Mouse (Mus musculus): ENCODE measurements around the gene Ppp2r5b.

Ppp2r5b gene

DNA sequence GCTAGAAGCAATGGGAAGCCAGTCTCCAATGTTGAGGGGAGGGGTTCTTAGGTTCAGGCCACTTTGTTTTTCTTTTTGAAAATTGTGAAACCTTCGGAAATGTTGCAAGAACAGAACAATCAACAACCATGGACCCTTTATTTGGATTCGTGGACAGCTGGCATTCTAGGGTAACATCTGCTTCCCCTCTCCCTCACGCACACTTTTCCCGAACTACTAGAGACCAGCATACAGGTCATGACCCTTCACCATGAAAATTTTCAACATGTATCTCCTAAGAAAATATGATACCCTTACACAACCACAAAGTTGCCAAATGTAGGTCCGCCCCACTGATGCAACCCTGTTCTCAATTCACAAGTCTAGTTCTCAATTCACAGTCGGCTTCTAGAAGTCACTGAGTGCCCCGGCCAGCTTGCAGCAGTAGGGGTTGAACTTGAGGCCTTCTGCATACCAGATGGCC lies 33.0 kb upstream of the Ppp2r5b start:
- DNase-seq (ENCODE audit: low read depth), result peak; percentile 91

GRCm38 (mm10) chr19:6268170-6268528 lies 32.5 kb upstream of the Ppp2r5b start:
- DNase-seq (ENCODE audit: low read depth), result peak; percentile 93

DNA sequence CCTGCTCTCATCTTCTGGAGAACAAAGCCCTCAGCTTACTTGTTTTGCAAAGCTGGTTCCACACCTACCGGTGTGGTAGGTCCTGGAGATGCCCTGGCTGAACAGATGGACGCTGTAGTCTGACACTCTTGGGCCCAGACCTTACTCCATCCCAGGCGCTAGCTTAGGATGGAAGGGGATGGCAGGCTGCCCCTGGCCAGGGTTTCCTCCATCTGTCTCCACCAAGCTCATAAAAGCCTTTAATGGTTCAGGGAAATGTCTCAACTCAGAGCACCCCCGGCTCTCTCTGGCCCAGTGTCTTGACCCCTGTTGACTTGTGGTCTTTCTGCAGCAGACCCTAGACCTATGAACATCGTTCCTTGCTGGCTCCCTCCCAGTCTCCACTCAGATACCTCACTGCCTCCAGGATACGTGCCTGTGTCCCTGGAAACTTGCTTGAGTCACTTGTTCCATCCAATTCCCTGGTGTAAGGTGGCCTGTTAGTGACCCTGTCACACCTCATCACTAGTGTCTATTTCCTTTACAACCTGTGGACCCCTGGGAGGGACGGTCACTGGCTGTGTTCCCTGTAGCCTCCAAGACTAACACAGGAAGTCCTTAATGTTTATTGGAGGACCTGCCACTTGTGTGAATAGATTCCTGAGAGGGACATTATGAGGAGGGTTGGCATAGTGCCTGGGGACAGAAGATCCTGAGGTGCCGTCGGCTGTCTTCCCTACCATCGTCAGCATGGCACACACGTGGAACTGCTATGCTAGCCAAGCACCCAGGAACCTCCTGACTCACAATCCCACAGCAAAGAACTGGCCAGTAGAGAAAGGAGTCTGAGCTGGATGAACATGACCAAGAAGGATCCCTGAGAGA lies 31.9 kb upstream of the Ppp2r5b start:
- no peak for DNase-seq (ENCODE audit: low read depth)

GRCm38 (mm10) chr19:6265727-6266182 lies 30.1 kb upstream of the Ppp2r5b start:
- no peak for DNase-seq (ENCODE audit: low read depth)

- DNase-seq (ENCODE audit: low read depth), result no peak
These were observed 29.3 kb upstream of the Ppp2r5b start for GRCm38 (mm10) chr19:6264945-6265344.

GRCm38 (mm10) chr19:6264200-6264599 lies 28.5 kb upstream of the Ppp2r5b start:
- no peak for DNase-seq (ENCODE audit: low read depth)

- DNase-seq (ENCODE audit: low read depth), result no peak
These were observed 27.3 kb upstream of the Ppp2r5b start for GRCm38 (mm10) chr19:6262839-6263433.

DNA sequence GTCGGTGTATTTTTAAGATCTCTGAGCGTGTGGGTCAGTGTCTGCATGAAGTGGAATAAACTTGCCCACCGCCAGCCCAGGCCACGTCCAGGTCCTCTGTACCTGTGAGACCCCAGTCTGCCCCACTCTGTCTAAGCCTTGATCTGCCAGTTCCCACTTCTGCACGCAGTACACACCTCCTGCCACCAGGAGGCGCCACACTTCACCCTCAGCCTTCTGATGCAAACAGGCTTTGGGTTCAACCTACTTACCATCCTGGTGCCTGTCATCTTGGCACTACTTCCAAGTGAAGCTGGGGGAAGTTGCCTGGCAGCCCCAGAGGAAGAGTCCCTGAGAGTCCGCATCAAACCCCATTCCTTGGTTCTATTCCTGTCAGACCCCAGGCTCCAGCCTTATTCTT lies 26.6 kb upstream of the Ppp2r5b start:
- peak; percentile 76 for DNase-seq (ENCODE audit: low read depth)

GRCm38 (mm10) chr19:6261379-6261778 lies 25.7 kb upstream of the Ppp2r5b start:
- DNase-seq (ENCODE audit: low read depth), result no peak

- no peak for DNase-seq (ENCODE audit: low read depth)
These were observed 25.3 kb upstream of the Ppp2r5b start for GRCm38 (mm10) chr19:6260946-6261345.

DNA sequence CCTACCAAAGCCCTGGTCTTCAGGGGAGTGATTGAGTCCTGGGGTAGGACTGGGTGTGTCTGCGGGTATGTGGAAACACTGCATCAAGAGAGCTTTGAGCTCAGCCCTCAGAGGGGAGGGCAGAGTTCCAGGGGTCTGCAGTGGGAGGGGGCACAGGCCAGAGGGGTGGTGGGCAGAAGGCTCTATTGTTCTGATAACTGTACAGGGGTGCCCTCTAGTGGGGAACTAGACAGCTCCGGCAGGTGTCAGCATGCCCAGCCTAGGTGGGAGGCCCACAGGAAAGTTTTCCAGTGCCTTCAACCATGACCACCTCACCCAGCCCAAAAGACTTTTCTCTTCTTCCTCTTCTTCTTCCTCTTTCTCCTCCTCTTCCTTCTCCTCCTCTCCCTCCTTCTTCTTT lies 24.8 kb upstream of the Ppp2r5b start:
- peak; percentile 38 for DNase-seq (ENCODE audit: low read depth)

DNA sequence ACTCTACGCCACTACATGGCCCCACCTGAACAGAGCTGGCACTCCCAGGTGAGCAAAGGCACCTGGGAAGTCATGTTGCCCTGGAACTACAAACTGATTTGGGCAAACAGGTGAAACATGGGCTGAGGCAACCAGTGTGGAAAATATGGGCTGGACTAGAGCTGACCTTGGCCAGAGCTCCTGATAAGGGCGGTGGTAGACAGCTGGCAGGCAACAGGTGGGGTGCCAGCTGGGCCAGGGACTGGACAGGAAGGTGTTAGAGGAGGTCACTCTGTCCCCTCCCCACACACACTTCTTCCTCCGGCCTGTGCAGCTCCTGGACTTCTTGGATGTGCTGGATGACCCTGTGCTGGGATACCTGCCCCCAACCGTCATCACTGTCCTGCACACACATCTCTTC lies 17.3 kb upstream of the Ppp2r5b start:
- no peak for DNase-seq (ENCODE audit: low read depth)

DNA sequence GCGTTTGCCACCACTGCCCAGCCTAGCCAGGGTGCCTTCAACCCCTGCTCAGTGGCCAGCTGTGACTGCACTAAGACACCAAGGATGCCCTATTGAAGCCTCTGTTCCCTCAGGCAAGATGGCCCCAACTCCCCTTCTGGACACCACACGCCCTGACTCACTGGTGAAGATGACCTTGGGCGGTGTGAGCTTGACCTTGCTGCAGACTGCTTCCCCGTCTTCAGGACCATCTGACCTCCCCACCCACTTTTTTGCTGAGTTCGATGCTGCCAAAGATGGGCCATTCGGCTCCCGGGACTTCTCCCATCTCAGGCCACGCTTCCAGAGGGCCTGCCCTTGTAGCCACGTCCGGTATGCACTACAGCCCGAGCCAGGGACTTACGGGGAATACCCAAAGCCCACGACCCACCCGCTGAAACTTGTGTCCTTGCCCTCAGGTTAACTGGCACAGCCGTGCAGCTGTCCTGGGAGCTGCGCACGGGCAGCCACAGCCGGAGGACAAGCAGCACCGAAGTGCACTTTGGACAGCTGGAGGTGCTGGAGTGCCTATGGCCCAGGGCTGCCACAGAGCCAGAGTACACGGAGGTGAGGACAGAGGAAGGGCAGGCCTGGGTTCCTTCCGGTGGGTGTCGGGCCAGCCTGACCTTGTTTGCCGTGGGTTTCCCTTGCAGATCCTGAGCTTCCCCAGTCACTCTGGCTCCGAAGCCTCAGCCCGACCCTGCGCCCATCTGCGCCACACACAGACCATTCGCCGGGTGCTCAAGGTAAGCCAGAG lies 12.0 kb upstream of the Ppp2r5b start:
- no peak for DNase-seq (ENCODE audit: low read depth)

- no peak for DNase-seq (ENCODE audit: low read depth)
These were observed 10.1 kb upstream of the Ppp2r5b start for GRCm38 (mm10) chr19:6245806-6246205.

DNA sequence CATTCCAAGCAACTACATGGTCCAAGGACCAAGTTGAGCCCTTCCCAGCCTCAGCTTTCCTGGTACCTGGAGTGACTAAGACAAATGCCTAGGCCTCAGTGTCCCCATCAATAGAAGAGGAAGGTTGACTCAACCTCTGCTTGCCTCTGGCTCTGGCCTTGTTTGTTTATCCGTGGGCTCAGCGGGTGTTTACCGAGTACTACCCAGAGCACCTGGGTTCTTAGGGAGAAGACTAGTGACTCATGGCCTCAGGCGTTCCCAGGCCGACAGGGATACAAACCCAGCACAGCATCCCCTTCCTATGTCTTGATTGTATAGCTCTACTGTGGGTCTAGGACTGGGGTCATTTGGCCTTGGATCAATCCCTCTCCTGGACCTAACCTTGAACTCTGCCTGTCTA lies 7.6 kb upstream of the Ppp2r5b start:
- no peak for DNase-seq (ENCODE audit: low read depth)

DNA sequence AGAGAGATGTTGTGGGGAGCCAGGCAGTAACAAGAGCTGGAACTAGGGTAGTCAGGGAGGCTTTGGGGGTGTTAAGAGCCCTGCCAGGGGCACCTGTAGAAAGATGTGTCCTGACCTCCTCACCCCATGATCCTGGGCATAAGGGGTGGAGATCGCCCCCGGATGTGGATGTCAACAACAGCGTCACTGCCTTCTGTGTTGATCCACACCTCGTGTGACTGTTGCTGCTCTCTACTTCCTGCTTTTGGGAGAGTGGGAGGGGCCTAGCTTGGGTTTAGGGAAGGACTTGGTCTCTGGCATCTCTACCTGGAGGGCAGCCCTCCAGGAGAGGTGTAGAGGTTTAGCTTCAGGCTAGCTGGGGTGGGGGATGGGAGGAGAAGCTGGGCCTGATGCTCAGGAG lies 6.6 kb upstream of the Ppp2r5b start:
- peak; percentile 89 for DNase-seq (ENCODE audit: low read depth)

DNA sequence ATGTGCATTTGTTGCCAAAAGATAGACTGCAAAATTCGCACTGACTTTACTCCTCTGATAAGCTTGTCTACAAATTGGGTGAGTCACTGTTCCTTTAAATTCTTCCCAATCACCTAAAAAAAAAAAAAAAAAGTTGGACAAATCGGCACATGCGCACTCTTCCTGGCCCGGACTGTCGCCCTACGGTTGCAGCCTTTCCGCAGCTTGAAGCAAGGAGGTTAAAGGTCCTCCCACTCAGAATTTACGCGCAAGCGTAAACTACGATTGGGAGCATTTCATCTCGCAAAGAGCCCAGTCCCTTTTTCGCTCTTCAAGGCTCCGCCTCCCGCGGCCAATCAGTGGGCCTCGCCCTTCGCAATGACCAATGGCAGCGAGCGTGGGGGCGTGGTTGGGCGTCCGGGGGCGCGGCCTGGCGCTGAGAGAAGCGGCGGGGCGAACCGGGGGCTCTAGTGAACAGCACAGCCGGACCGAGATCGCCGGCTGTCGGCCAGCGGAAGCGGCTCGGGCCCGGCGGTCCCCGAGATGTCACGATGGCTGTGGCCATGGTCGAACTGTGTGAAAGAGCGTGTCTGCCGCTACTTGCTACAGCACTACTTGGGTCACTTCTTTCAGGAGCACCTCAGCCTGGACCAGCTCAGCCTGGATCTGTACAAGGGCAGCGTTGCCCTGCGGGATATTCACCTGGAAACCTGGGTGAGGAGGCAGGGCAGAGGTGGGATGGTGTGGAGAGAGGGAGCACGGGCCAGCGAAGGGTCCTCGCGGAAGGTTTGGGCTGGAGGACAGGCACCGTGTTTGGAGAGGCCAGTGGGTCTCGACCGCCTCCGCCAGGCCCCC lies 5.8 kb upstream of the Ppp2r5b start, which contains the start of gene Atg2a:
Gene Atg2a (plus strand): TSS at position 395 of the 834 bp plus-strand sequence.
- DNase-seq (ENCODE audit: low read depth), result peak; percentile 100

DNA sequence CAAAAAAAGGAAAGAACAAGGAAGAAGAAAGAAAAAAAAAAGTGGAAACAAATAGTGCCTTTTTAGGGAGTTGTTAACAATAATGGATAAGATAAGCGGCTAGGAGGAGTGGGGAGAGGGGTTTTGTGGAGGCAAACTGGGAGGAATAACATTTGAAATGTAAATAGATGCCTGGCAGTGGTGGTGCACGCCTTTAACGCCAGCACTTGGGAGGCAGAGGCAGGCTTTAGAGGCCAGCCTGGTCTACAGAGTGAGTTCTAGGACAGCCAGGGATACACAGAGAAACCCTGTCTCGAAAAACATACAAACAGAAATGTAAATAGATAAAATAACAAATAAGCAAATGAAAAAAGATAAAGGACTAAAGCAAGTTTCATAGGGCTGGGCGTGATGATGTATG lies 5.1 kb upstream of the Ppp2r5b start:
- DNase-seq (ENCODE audit: low read depth), result no peak

DNA sequence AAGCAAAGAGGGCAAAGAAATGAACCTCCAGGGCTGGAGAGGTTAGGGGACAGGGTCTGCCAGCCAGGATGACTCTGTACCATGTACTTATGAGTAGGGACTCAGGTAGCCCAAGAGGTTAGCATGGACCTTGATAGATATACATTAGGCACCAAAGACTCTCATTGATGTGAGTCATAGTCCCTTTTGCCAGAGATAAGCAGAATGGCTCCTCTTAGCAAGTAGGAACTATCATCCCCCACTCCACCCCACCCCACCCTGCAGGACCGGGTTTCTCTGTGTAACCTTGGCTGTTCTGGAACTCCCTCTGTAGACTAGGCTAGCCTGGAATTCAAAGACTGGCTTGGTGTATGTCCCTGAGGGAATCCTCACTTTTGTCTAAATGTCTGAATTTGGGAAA lies 4.5 kb upstream of the Ppp2r5b start:
- DNase-seq (ENCODE audit: low read depth), result peak; percentile 28

GRCm38 (mm10) chr19:6238740-6239139 lies 3.1 kb upstream of the Ppp2r5b start:
- DNase-seq (ENCODE audit: low read depth), result no peak

- DNase-seq (ENCODE audit: low read depth), result no peak
These were observed 1.2 kb upstream of the Ppp2r5b start for GRCm38 (mm10) chr19:6236842-6237241.

DNA sequence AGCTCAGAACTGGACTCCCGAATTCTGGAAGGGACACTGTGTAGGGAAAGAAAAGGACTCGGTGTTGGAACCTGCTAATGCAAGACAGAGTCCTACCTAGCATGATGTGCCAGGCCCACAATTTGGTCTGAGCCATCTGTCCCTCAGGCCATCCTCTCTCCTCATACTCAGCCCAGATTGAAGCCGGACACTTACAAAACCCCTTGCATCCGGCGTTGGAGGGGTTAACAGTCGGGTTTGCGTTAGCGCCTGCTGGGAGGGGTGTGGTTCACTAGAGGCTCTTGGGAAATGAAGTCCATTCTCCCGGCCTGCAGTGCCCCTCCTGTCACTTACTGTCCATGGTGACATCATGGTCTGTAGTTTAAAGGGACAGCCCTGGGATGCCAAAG lies 375 bp upstream of the Ppp2r5b start:
- peak; percentile 97 for DNase-seq (ENCODE audit: low read depth)
